Mouse (Mus musculus) heart, adult 2 months (tissue): Measurements from ENCODE around the gene Prorsd1.

Experiments
- CTCF ChIP-seq: fragments of 200-600 bp; IDR thresholded peaks from 2 replicates; pipeline ENCODE4 v1.8.1; 2022; ENCODE audit warnings: antibody characterized with exemption, mild to moderate bottlenecking, moderate library complexity
- EP300 ChIP-seq: fragments of 200-500 bp; IDR thresholded peaks from 2 replicates; pipeline ENCODE4 v1.6.1; 2011; ENCODE audit warnings: low read depth, low read length, control low read depth; ENCODE audit not compliant: insufficient read depth
- POLR2A ChIP-seq: fragments of 200-500 bp; IDR thresholded peaks from 2 replicates; pipeline ENCODE4 v1.6.1; 2011; ENCODE audit warnings: mild to moderate bottlenecking, low read depth, low read length, control low read depth; ENCODE audit not compliant: insufficient read depth

DNA sequence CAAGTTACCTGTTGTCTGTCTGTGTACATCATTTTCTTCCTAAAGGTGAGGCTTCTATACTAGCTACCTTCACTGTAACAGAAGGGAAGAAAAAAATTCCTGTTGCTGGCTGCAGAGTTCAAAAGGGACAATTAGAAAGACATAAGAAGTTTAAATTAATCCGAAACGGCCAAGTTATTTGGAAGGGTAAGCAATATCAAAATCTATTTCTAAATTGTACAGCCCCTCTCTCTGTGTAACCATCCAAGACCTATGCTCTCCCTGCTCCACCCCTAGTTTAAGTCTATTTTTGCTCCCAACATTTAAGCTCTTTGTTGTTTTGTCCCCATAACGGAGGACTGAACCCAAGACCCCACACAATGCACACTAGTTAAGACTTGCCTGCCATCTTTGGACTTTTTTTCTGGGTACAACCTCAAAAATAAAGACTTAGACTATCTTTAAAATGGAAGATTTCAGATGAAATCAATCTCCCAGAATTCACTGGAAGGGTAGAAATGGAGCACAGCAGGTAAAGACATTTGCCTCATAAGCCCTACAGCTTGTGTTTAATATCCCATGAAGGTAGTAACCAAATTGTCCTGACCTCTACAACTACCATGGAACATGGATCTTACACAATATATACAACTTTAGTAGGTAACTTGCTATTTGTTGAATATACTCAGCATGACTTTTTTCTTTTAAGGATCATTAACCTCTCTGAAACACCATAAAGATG lies 29.6 kb upstream of the Prorsd1 start:
- TF ChIP-seq CTCF (no peak), POLR2A (no peak), EP300 (no peak)
